Comparison of ENCODE assay signal across 28 mouse cellular contexts in genomic region chr8:18217192-18217591, GRCm38 (mm10).
DNase-seq lines count a peak whose midpoint lies in the region; ATAC-seq and TF ChIP-seq lines count a peak whose summit lies in the region.
"Had no signal": no experiment of that assay in that cellular context is flagged by ENCODE, and none has a peak within 500 bp of the region (broad histone marks: within the 10 kb centered on the region; RNA-seq: fewer than 3 reads in every experiment).

No protein-coding gene starts in this region.

- H3K9me3 ChIP-seq in liver, postnatal 0 days (ENCODE audit: low read length): no peaks in the 10 kb centered on the region
- no peaks in the 10 kb centered on the region for H3K9me3 ChIP-seq in forebrain, postnatal 0 days (ENCODE audit: low read length)
- H3K9me3 ChIP-seq: embryonic facial prominence, embryonic 10.5 days; embryonic facial prominence, embryonic 15.5 days; G1E; heart, embryonic 12.5 days; limb, embryonic 10.5 days; limb, embryonic 15.5 days; neural tube, embryonic 13.5 days had no signal

- no peak for TF ChIP-seq EP300 in liver, postnatal 0 days (IDR thresholded peaks at IDR 0.05; ENCODE audit: low read depth)

- H3K4me2 ChIP-seq in liver, postnatal 0 days (ENCODE audit: low read depth, low read length): no peak overlapping the region
- no peak overlapping the region for H3K4me2 ChIP-seq in forebrain, postnatal 0 days (ENCODE audit: low read depth)
- H3K4me2 ChIP-seq: embryonic facial prominence, embryonic 15.5 days; heart, embryonic 12.5 days; limb, embryonic 15.5 days; lung, embryonic 14.5 days; neural tube, embryonic 13.5 days had no signal

- no peaks in the 10 kb centered on the region for H3K36me3 ChIP-seq in liver, adult 2 months (ENCODE audit: control insufficient read depth, insufficient read depth, low read length)
- no peaks in the 10 kb centered on the region for H3K36me3 ChIP-seq in liver, postnatal 0 days (replicated peaks; ENCODE audit: insufficient read depth, low read length)
- H3K36me3 ChIP-seq in forebrain, postnatal 0 days (ENCODE audit: insufficient read depth): no peaks in the 10 kb centered on the region
- H3K36me3 ChIP-seq: embryonic facial prominence, embryonic 10.5 days; embryonic facial prominence, embryonic 15.5 days; G1E; heart, embryonic 12.5 days; limb, embryonic 10.5 days; limb, embryonic 15.5 days; neural tube, embryonic 13.5 days had no signal

- peaks cover 5% of the 10 kb centered on the region for H3K4me1 ChIP-seq in liver, adult 2 months (ENCODE audit: control insufficient read depth, insufficient read depth, low read length)
- H3K4me1 ChIP-seq in liver, postnatal 0 days (ENCODE audit: insufficient read depth): no peaks in the 10 kb centered on the region
- no peaks in the 10 kb centered on the region for H3K4me1 ChIP-seq in forebrain, postnatal 0 days (ENCODE audit: insufficient read depth)
- H3K4me1 ChIP-seq: embryonic facial prominence, embryonic 10.5 days; embryonic facial prominence, embryonic 15.5 days; heart, embryonic 12.5 days; limb, embryonic 10.5 days; limb, embryonic 15.5 days had no signal

- H3K9ac ChIP-seq in liver, adult 2 months (ENCODE audit: low read depth, low read length): no peak overlapping the region
- no peak overlapping the region for H3K9ac ChIP-seq in liver, postnatal 0 days (replicated peaks)
- H3K9ac ChIP-seq in forebrain, postnatal 0 days: no peak overlapping the region
- H3K9ac ChIP-seq: embryonic facial prominence, embryonic 15.5 days; heart, embryonic 12.5 days; limb, embryonic 15.5 days; liver, embryonic 14.5 days; lung, embryonic 14.5 days; neural tube, embryonic 13.5 days had no signal

- TF ChIP-seq CTCF in liver, adult 2 months (IDR thresholded peaks at IDR 0.05; ENCODE audit: low read depth, low read length): no peak
- TF ChIP-seq CTCF in liver, postnatal 0 days (IDR thresholded peaks at IDR 0.05; ENCODE audit: low read depth): no peak
- no peak for TF ChIP-seq CTCF in brain, embryonic 14.5 days (IDR thresholded peaks at IDR 0.05; ENCODE audit: borderline replicate concordance, extremely low read depth, insufficient read depth, insufficient read length)
- TF ChIP-seq CTCF in forebrain, postnatal 0 days (IDR thresholded peaks at IDR 0.05; ENCODE audit: low read depth): no peak

- peak overlapping the region; percentile 57 for H3K4me3 ChIP-seq in liver, adult 2 months (ENCODE audit: insufficient read depth, low read depth, low read length)
- H3K4me3 ChIP-seq in liver, postnatal 0 days (ENCODE audit: low read depth, low read length): no peak overlapping the region
- no peak overlapping the region for H3K4me3 ChIP-seq in forebrain, postnatal 0 days (ENCODE audit: low read depth, low read length)
- H3K4me3 ChIP-seq: embryonic facial prominence, embryonic 10.5 days; embryonic facial prominence, embryonic 15.5 days; gastrocnemius, adult 2 months; heart, adult 2 months; heart, embryonic 12.5 days; limb, embryonic 10.5 days; limb, embryonic 15.5 days; myocyte; neural tube, embryonic 13.5 days had no signal

- H3K79me2 ChIP-seq in liver, adult 2 months (ENCODE audit: control insufficient read depth, insufficient read depth, low read length): no peaks in the 10 kb centered on the region

- DNase-seq in cerebellum, postnatal 25 days: peak; percentile 2 to 8
- no peak for DNase-seq in cerebellum, adult 11-12 months
- peak; percentile 73 for DNase-seq in liver, adult 2 months (ENCODE audit: extremely low read depth, low read depth, low spot score)
- no peak for DNase-seq in liver, postnatal 0 days
- DNase-seq in brain, embryonic 14.5 days (ENCODE audit: low read depth): peak; percentile 44
- DNase-seq in forebrain, postnatal 0 days: peak; percentile 29
- no peak for DNase-seq in left cerebral cortex, adult 9 months (ENCODE audit: low spot score in 2 of 2)
- DNase-seq: adrenal gland, postnatal 10 days; cerebellum, adult 18-20 months; gastrocnemius, adult 2 months; gastrocnemius, postnatal 36 days; heart, adult 2 months; kidney, adult 8-10 months; kidney, postnatal 4 days; lung, embryonic 14.5 days; lung, postnatal 14 days; thymus, postnatal 4 days had no signal

- H3K27ac ChIP-seq in liver, adult 2 months (replicated peaks; ENCODE audit: insufficient read depth, low read depth, low read length): peak overlapping the region; percentile 41
- no peak overlapping the region for H3K27ac ChIP-seq in liver, postnatal 0 days (ENCODE audit: low read depth)
- H3K27ac ChIP-seq in forebrain, postnatal 0 days (ENCODE audit: low read depth, low read length): no peak overlapping the region
- H3K27ac ChIP-seq: embryonic facial prominence, embryonic 10.5 days; embryonic facial prominence, embryonic 15.5 days; gastrocnemius, adult 2 months; heart, adult 2 months; kidney, postnatal 0 days; limb, embryonic 10.5 days; limb, embryonic 15.5 days; liver, embryonic 14.5 days; neural tube, embryonic 13.5 days had no signal

- TF ChIP-seq POLR2A in liver, adult 2 months (IDR thresholded peaks at IDR 0.05; ENCODE audit: extremely low read depth, insufficient read depth, low read length): no peak
- TF ChIP-seq POLR2A in brain, embryonic 14.5 days (IDR thresholded peaks at IDR 0.05; ENCODE audit: borderline replicate concordance, extremely low read depth, insufficient read depth, insufficient read length, poor library complexity, severe bottlenecking): no peak

- no peak for ATAC-seq in liver, postnatal 0 days
- peak; percentile 60 for ATAC-seq in forebrain, postnatal 0 days
- ATAC-seq: intestine, embryonic 16.5 days had no signal

- WGBS in liver, adult 2 months: 32% methylated on average over 7 of the region's 7 CpGs
- WGBS in liver, postnatal 0 days (ENCODE audit: insufficient replicate concordance): 63% methylated on average over 7 of the region's 7 CpGs
- 71% methylated on average over 7 of the region's 7 CpGs for WGBS in forebrain, postnatal 0 days

- H3K27me3 ChIP-seq in liver, adult 2 months (ENCODE audit: control insufficient read depth, insufficient read depth, low read length): no peaks in the 10 kb centered on the region
- H3K27me3 ChIP-seq in liver, postnatal 0 days (ENCODE audit: insufficient read depth, low read length): no peaks in the 10 kb centered on the region
- H3K27me3 ChIP-seq in forebrain, postnatal 0 days (ENCODE audit: insufficient read depth, low read length): no peaks in the 10 kb centered on the region
- H3K27me3 ChIP-seq: embryonic facial prominence, embryonic 15.5 days; heart, embryonic 12.5 days; limb, embryonic 15.5 days; neural tube, embryonic 13.5 days had no signal

Comparison
In these comparisons a context has a peak if more than half of its experiments do, and no peak if none do; other contexts are left out.
1. DNase-seq: peak in cerebellum, postnatal 25 days (2 of 2), liver, adult 2 months (single experiment), brain, embryonic 14.5 days (single experiment) and forebrain, postnatal 0 days (single experiment); none in cerebellum, adult 11-12 months (single experiment), liver, postnatal 0 days (single experiment) and left cerebral cortex, adult 9 months (0 of 2).